Mouse (Mus musculus) lung, postnatal 0 days (tissue): Measurements from ENCODE around the gene Dppa3.

Experiments used
- CTCF ChIP-seq: IDR thresholded peaks from 2 replicates; pipeline ENCODE4 v1.5.1; 2016; ENCODE audit warnings: antibody characterized with exemption, mild to moderate bottlenecking
- EP300 ChIP-seq: IDR thresholded peaks from 2 replicates; pipeline ENCODE4 v1.6.1; 2016; ENCODE audit warnings: antibody characterized with exemption, mild to moderate bottlenecking, control low read depth

DNA sequence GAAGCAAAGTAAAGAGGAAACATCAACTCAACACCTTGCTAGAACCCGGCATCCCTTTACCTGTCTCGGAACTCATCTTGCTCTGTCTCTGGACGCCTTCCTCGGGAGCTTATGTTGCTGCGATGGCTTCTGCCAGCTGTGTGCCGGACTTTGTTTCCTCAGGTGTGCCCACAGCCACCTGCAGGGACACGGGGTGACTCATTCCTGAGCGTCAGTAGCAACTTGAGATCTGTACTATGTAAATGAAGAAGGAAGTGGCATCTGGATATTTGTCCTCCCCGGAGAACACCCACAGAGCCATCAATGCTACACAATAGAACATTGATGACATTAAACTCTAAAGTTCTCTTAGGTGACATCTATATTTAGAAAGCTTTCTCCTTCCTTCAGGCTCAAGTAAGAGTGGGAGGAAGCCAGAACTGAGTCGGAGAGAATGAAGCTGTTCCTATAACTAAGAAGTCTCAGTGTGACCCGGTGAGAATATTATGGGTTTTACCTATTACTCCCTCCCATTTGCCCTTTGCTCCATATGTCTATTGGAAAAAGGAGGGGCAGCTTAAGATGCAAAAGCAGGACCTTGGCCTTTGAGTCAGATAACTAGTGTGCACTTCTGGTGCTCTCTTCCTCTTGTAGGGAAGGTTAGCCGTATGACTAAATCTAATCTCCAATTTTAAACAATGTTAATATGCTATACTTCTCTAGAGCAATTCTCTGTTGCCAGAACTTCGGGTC, 35.0 kb upstream of the Dppa3 start:
- no peak for TF ChIP-seq EP300
- no peak for TF ChIP-seq CTCF
